Mouse (Mus musculus): ENCODE data around the gene Plekhg1.

DNA sequence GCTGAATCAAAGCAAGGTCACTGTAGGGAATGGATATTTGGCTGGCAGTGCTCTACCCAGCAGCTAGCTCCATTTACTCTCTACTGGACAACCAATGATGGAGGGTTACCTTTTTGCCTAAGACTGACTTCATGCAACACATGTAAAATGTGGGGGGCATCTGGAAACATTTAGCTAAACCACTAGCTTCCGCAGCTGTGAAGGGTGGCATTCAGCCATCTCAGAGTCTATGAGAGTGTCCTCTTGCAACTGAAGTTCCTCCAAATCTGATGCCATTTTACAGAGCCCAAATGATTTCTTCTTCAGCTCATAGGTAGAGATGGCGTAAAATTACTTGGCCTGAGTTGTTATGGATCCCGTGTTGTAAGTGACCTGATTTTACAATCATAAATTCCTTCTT, 67.8 kb downstream of the Plekhg1 start:
- no peak for TF ChIP-seq POLR2A (IDR thresholded peaks at IDR 0.05; ENCODE audit: insufficient read depth, low read length)
- TF ChIP-seq EP300 (IDR thresholded peaks at IDR 0.05; ENCODE audit: insufficient read depth, low read depth, low read length) = no peak
- no peak for TF ChIP-seq CTCF (IDR thresholded peaks at IDR 0.05; ENCODE audit: low read depth, low read length)

Measured in ES-Bruce4 (cell line).